Mouse (Mus musculus): ENCODE data around the gene Iqcf4.

DNA sequence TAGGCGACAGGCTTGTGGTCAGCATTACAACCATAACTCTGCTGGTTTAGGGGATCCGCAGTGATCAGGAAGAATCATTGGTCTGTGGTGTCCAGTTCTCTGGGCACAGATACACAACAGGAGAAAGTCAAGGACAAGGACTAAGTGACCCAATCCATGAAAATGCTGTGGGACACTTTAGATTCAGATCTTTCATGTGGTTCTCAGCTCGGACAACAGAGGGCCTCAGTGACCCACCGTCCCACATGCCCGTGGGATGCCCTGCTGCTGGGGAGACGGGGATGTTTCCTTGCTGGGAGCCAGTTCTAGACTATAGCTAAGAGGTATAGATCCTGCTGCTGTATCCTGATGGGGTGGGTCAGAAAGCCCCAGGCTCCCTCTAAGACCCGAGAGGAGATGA, 27.7 kb upstream of the Iqcf4 start:
- TF ChIP-seq CTCF (IDR thresholded peaks at IDR 0.05; ENCODE audit: low read depth, low read length) (peak; percentile 61), EP300 (IDR thresholded peaks at IDR 0.05; ENCODE audit: insufficient read depth, low read depth, low read length) (no peak), POLR2A (IDR thresholded peaks at IDR 0.05; ENCODE audit: insufficient read depth, low read length) (no peak)
